ENCODE assay signal across 11 mouse cellular contexts in genomic region chr5:113461582-113461981, GRCm38 (mm10). TPM values are rescaled to one million over a fixed set of nuclear protein-coding genes. Genes with fewer than 3 reads are reported as not detected.
DNase-seq lines count a peak whose midpoint lies in the region; ATAC-seq lines count a peak whose summit lies in the region.
"Had no signal": no experiment of that assay in that cellular context is flagged by ENCODE, and none has a peak within 500 bp of the region (broad histone marks: within the 10 kb centered on the region; RNA-seq: fewer than 3 reads in every experiment).

No protein-coding gene starts in this region.

- H3K27ac ChIP-seq in heart, embryonic 15.5 days, result no peak overlapping the region
- 0 out of 2 replicates have a peak overlapping the region, but pooled peaks have one; percentile 12 for H3K27ac ChIP-seq in forebrain, embryonic 13.5 days
- peak overlapping the region; percentile 69 for H3K27ac ChIP-seq in midbrain, embryonic 10.5 days (replicated peaks)

- H3K27me3 ChIP-seq in heart, embryonic 15.5 days, result peaks cover 63% of the 10 kb centered on the region
- peaks cover 23% of the 10 kb centered on the region for H3K27me3 ChIP-seq in forebrain, embryonic 13.5 days
- H3K27me3 ChIP-seq in midbrain, embryonic 10.5 days (ENCODE audit: low read depth, poor library complexity, severe bottlenecking), result peaks cover 42% of the 10 kb centered on the region

- no peaks in the 10 kb centered on the region for H3K36me3 ChIP-seq in heart, embryonic 15.5 days
- H3K36me3 ChIP-seq in forebrain, embryonic 13.5 days (ENCODE audit: poor library complexity, severe bottlenecking), result no peaks in the 10 kb centered on the region
- H3K36me3 ChIP-seq in midbrain, embryonic 10.5 days, result no peaks in the 10 kb centered on the region
- H3K36me3 ChIP-seq: G1E had no signal

- no peaks in the 10 kb centered on the region for H3K9me3 ChIP-seq in heart, embryonic 15.5 days (replicated peaks)
- H3K9me3 ChIP-seq in forebrain, embryonic 13.5 days (replicated peaks), result 0 out of 2 replicates have a peak, but pooled peaks cover 4% of the 10 kb centered on the region
- H3K9me3 ChIP-seq in midbrain, embryonic 10.5 days (replicated peaks), result no peaks in the 10 kb centered on the region

- peak overlapping the region; percentile 1; the same call in 1 of the 2 replicates for H3K4me2 ChIP-seq in heart, embryonic 15.5 days
- peak overlapping the region; percentile 51 for H3K4me2 ChIP-seq in forebrain, embryonic 13.5 days
- H3K4me2 ChIP-seq: lung, embryonic 14.5 days had no signal

- no peak for DNase-seq in heart, postnatal 10 days
- DNase-seq in R1 (ENCODE audit: low read depth, low spot score) (peak; percentile 24), adipocyte (ENCODE audit: low spot score) (no peak)
- DNase-seq in midbrain, embryonic 10.5 days (ENCODE audit: low spot score), result peak; percentile 33
- DNase-seq in ovary, postnatal 14 days (ENCODE audit: low spot score), result no peak
- no peak for DNase-seq in kidney, adult 11 months
- DNase-seq: kidney, postnatal 14 days; lung, embryonic 14.5 days had no signal

- H3K9ac ChIP-seq in heart, embryonic 15.5 days, result no peak overlapping the region
- H3K9ac ChIP-seq in forebrain, embryonic 13.5 days, result peak overlapping the region; percentile 45
- H3K9ac ChIP-seq: lung, embryonic 14.5 days had no signal

- ATAC-seq in heart, embryonic 15.5 days (replicated peaks; ENCODE audit: insufficient number of reproducible peaks, insufficient read depth, low FRiP score, low read depth), result no peak
- ATAC-seq in forebrain, embryonic 13.5 days, result peak; percentile 22; the same call in 1 of the 2 replicates

- intact Hi-C loops in heart, postnatal 10 days (cut with DNase I), result no loop called here

- 18% methylated on average over 16 of the region's 16 CpGs for WGBS in heart, embryonic 15.5 days
- 20% methylated on average over 16 of the region's 16 CpGs for WGBS in forebrain, embryonic 13.5 days
- WGBS in midbrain, embryonic 10.5 days, result 27% methylated on average over 16 of the region's 16 CpGs

- no peak overlapping the region for H3K4me3 ChIP-seq in heart, embryonic 15.5 days
- peak overlapping the region; percentile 16 for H3K4me3 ChIP-seq in forebrain, embryonic 13.5 days
- peak overlapping the region; percentile 48 for H3K4me3 ChIP-seq in midbrain, embryonic 10.5 days

- H3K4me1 ChIP-seq in heart, embryonic 15.5 days (replicated peaks), result no peaks in the 10 kb centered on the region
- H3K4me1 ChIP-seq in forebrain, embryonic 13.5 days, result peaks cover 29% of the 10 kb centered on the region
- peaks cover 44% of the 10 kb centered on the region for H3K4me1 ChIP-seq in midbrain, embryonic 10.5 days

RNA-seq across cellular contexts. Expression of gene Wscd2, which starts 28.6 kb away (rescaled TPM):
- polyA plus RNA-seq in heart, embryonic 15.5 days (2015; fragmentation: Nextera tagmentation; extraction: Ambion mirVana), result 2.5 and 4.2 TPM in 2 replicates
- total RNA-seq in heart, postnatal 10 days (2021), result under 1 TPM; 0.53 to 0.67 TPM
- 4.7 and 6.9 TPM in 2 replicates for polyA plus RNA-seq in forebrain, embryonic 13.5 days (2015; fragmentation: Nextera tagmentation; extraction: Ambion mirVana)
- polyA plus RNA-seq in midbrain, embryonic 10.5 days (2016; fragmentation: Nextera tagmentation; extraction: Ambion mirVana), result 9.2 and 11.8 TPM in 2 replicates
- polyA plus RNA-seq: G1E had no signal

Comparison
In these comparisons a context has a peak if more than half of its experiments do, and no peak if none do; other contexts are left out.
1. DNase-seq: peak in R1 (single experiment) and midbrain, embryonic 10.5 days (single experiment); none in heart, postnatal 10 days (0 of 2), ovary, postnatal 14 days (single experiment), kidney, adult 11 months (single experiment) and adipocyte (single experiment).